Comparison of ENCODE assay signal across 17 mouse cellular contexts in genomic region chr1:36013823-36014341, GRCm38 (mm10). TPM values are rescaled to one million over a fixed set of nuclear protein-coding genes. Genes with fewer than 3 reads are reported as not detected.
DNase-seq lines count a peak whose midpoint lies in the region; ATAC-seq and TF ChIP-seq lines count a peak whose summit lies in the region.
"Had no signal": no experiment of that assay in that cellular context is flagged by ENCODE, and none has a peak within 500 bp of the region (broad histone marks: within the 10 kb centered on the region; RNA-seq: fewer than 3 reads in every experiment).

No protein-coding gene starts in this region.

- no peaks in the 10 kb centered on the region for H3K9me3 ChIP-seq in kidney, postnatal 0 days (replicated peaks; ENCODE audit: low read length)
- H3K9me3 ChIP-seq: forebrain, embryonic 15.5 days; liver, embryonic 12.5 days; midbrain, embryonic 12.5 days; neural tube, embryonic 12.5 days had no signal

- DNase-seq in lung, adult 18-20 months = peak; percentile 12 to 31
- DNase-seq in lung, postnatal 14 days = no peak
- DNase-seq in WW6 (ENCODE audit: low read depth, low spot score) = peak; percentile 83
- DNase-seq in kidney, postnatal 0 days (ENCODE audit: low spot score) = peak; percentile 73
- DNase-seq in lung, postnatal 36 days = peak; percentile 42
- DNase-seq in right cerebral cortex, postnatal 4 days = no peak
- DNase-seq in thymus, postnatal 25 days = no peak
- no peak for DNase-seq in layer of hippocampus, postnatal 36 days
- DNase-seq: cerebellum, adult 9-10 months; gastrocnemius, postnatal 36 days; retina, postnatal 1 day; thymus, adult 2 months had no signal

- peak overlapping the region; percentile 87 for H3K27ac ChIP-seq in kidney, postnatal 0 days
- H3K27ac ChIP-seq: embryonic facial prominence, embryonic 13.5 days; forebrain, embryonic 15.5 days; liver, embryonic 12.5 days; midbrain, embryonic 12.5 days; neural tube, embryonic 12.5 days had no signal

- H3K4me2 ChIP-seq in kidney, postnatal 0 days (ENCODE audit: low read length) = no peak overlapping the region
- H3K4me2 ChIP-seq: embryonic facial prominence, embryonic 13.5 days; forebrain, embryonic 15.5 days; liver, embryonic 12.5 days; midbrain, embryonic 12.5 days; neural tube, embryonic 12.5 days had no signal

- H3K36me3 ChIP-seq in kidney, postnatal 0 days (ENCODE audit: insufficient read depth, low read length) = no peaks in the 10 kb centered on the region
- H3K36me3 ChIP-seq: embryonic facial prominence, embryonic 13.5 days; forebrain, embryonic 15.5 days; liver, embryonic 12.5 days; midbrain, embryonic 12.5 days; neural tube, embryonic 12.5 days had no signal

- H3K9ac ChIP-seq in kidney, postnatal 0 days (ENCODE audit: low read depth, low read length) = no peak overlapping the region
- H3K9ac ChIP-seq: embryonic facial prominence, embryonic 13.5 days; forebrain, embryonic 15.5 days; liver, embryonic 12.5 days; midbrain, embryonic 12.5 days; neural tube, embryonic 12.5 days had no signal

- no peaks in the 10 kb centered on the region for H3K27me3 ChIP-seq in kidney, postnatal 0 days (ENCODE audit: insufficient read depth, low read length)
- H3K27me3 ChIP-seq: embryonic facial prominence, embryonic 13.5 days; forebrain, embryonic 15.5 days; liver, embryonic 12.5 days; midbrain, embryonic 12.5 days; neural tube, embryonic 12.5 days had no signal

- H3K4me1 ChIP-seq in kidney, postnatal 0 days (replicated peaks; ENCODE audit: insufficient read depth, low read length) = peaks cover 24% of the 10 kb centered on the region
- H3K4me1 ChIP-seq: liver, embryonic 12.5 days had no signal

- WGBS in kidney, postnatal 0 days = 27% methylated on average over 11 of the region's 11 CpGs

- no peak for TF ChIP-seq CTCF in kidney, postnatal 0 days (IDR thresholded peaks at IDR 0.05; ENCODE audit: low read depth)

- no peak overlapping the region for H3K4me3 ChIP-seq in kidney, postnatal 0 days (replicated peaks; ENCODE audit: low read depth, low read length)
- H3K4me3 ChIP-seq: embryonic facial prominence, embryonic 13.5 days; forebrain, embryonic 15.5 days; liver, embryonic 12.5 days; midbrain, embryonic 12.5 days; neural tube, embryonic 12.5 days had no signal

- peak; percentile 88 for ATAC-seq in kidney, postnatal 0 days (replicated peaks; ENCODE audit: low FRiP score, low read depth)
- ATAC-seq: forebrain, embryonic 15.5 days; liver, embryonic 12.5 days had no signal

RNA-seq across cellular contexts. Expression of gene Hs6st1, which starts 54.3 kb away (rescaled TPM):
- polyA plus RNA-seq in kidney, postnatal 0 days (2015; fragmentation: Nextera tagmentation; extraction: Ambion mirVana) = 13.7 and 23.6 TPM in 2 replicates
- 10 to 100 TPM; 38.7 to 39.9 TPM for total RNA-seq in layer of hippocampus, postnatal 36 days (2021)

Comparison
In these comparisons a context has a peak if more than half of its experiments do, and no peak if none do; other contexts are left out.
1. DNase-seq: peak in lung, adult 18-20 months (2 of 2), WW6 (single experiment), kidney, postnatal 0 days (single experiment) and lung, postnatal 36 days (single experiment); none in lung, postnatal 14 days (single experiment), right cerebral cortex, postnatal 4 days (single experiment), thymus, postnatal 25 days (single experiment) and layer of hippocampus, postnatal 36 days (0 of 2).